Mouse (Mus musculus) heart, adult 8-10 months (tissue): ENCODE measurements around the gene Gm9972. TPM values are rescaled to one million over a fixed set of nuclear protein-coding genes. Genes with fewer than 3 reads are reported as not detected.

Experiments
- DNase-seq: peaks from one replicate; pipeline ENCODE4 v3.0.0; 2022; ENCODE audit warnings: low spot score
- total RNA-seq, 4 experiments: library from RNA; stranded (reverse); gene quantifications; 2 replicates each; pipeline ENCODE4 v1.2.4; 2022

Gm9972 gene
- total RNA-seq = not detected

- DNase-seq = no peak
Measured at GRCm38 (mm10) chr11:43035446-43035845, at the start of gene Gm9972. TSS of gene Gm9972 (plus strand) at chr11:43035746.

GRCm38 (mm10) chr11:42999188-42999587 lies 36.4 kb upstream of the Gm9972 start:
- peak; percentile 1 for DNase-seq

GRCm38 (mm10) chr11:43011941-43012340 lies 23.6 kb upstream of the Gm9972 start:
- no peak for DNase-seq

GRCm38 (mm10) chr11:43012980-43013379 lies 22.6 kb upstream of the Gm9972 start:
- DNase-seq = no peak

GRCm38 (mm10) chr11:43023109-43023688 lies 12.3 kb upstream of the Gm9972 start:
- no peak for DNase-seq

- DNase-seq = no peak
Measured at GRCm38 (mm10) chr11:43029813-43030212, 5.7 kb upstream of the Gm9972 start.

- no peak for DNase-seq
Measured at GRCm38 (mm10) chr11:43032141-43032540, 3.4 kb upstream of the Gm9972 start.

GRCm38 (mm10) chr11:43045871-43046548 lies 10.5 kb downstream of the Gm9972 start:
- no peak for DNase-seq

- no peak for DNase-seq
Measured at GRCm38 (mm10) chr11:43049363-43049762, 13.8 kb downstream of the Gm9972 start.

- no peak for DNase-seq
Measured at GRCm38 (mm10) chr11:43054972-43055371, 19.4 kb downstream of the Gm9972 start.

GRCm38 (mm10) chr11:43059437-43059970 lies 24.0 kb downstream of the Gm9972 start:
- DNase-seq = no peak

- no peak for DNase-seq
Measured at GRCm38 (mm10) chr11:43062286-43062685, 26.7 kb downstream of the Gm9972 start.

- no peak for DNase-seq
Measured at GRCm38 (mm10) chr11:43086309-43087050, 50.9 kb downstream of the Gm9972 start.

Other genes with a start within 250 kb of the Gm9972 start
- under 1 TPM in 2 of 4 experiments, not detected in 2; 0.03 TPM for gene Atp10b, start 114.1 kb downstream of the Gm9972 start, total RNA-seq